Mouse (Mus musculus): ENCODE results near the gene 4930432K21Rik. TPM values are rescaled to one million over a fixed set of nuclear protein-coding genes. Genes with fewer than 3 reads are reported as not detected.

Gene 4930432K21Rik
- not detected for polyA plus RNA-seq (2014; fragmentation: Illumina TruSeq; extraction: RNeasy Lipid Tissue Mini Kit (QIAGEN cat#74804); ENCODE audit: low replicate concordance)

GRCm38 (mm10) chr8:84147769-84148530 is at the start of gene 4930432K21Rik, which contains the start of gene Cc2d1a:
4930432K21Rik (plus strand) TSS chr8:84148025.
Cc2d1a (minus strand) TSS chr8:84147936.

GRCm38 (mm10) chr8:84104697-84105609 is 42.9 kb upstream of the 4930432K21Rik start, which contains the start of gene Dcaf15:
Dcaf15 (minus strand) TSS chr8:84104768.

GRCm38 (mm10) chr8:84125656-84126055 is 22.2 kb upstream of the 4930432K21Rik start, which contains the start of gene Podnl1:
Podnl1 (plus strand) TSS chr8:84125989.

GRCm38 (mm10) chr8:84185117-84185516 is 37.3 kb downstream of the 4930432K21Rik start, which contains the start of gene Nanos3:
Nanos3 (minus strand) TSS chr8:84185217.

Other genes starting within 250 kb of the 4930432K21Rik start
- 0.78 TPM for gene Adgrl1, start 247.9 kb upstream of the 4930432K21Rik start, polyA plus RNA-seq (2014; fragmentation: Illumina TruSeq; extraction: RNeasy Lipid Tissue Mini Kit (QIAGEN cat#74804); ENCODE audit: low replicate concordance)
- gene Gm10644, start 192.8 kb upstream of the 4930432K21Rik start, polyA plus RNA-seq (2014; fragmentation: Illumina TruSeq; extraction: RNeasy Lipid Tissue Mini Kit (QIAGEN cat#74804); ENCODE audit: low replicate concordance), result not detected
- gene Asf1b, start 192.5 kb upstream of the 4930432K21Rik start, polyA plus RNA-seq (2014; fragmentation: Illumina TruSeq; extraction: RNeasy Lipid Tissue Mini Kit (QIAGEN cat#74804); ENCODE audit: low replicate concordance), result 7.2 TPM
- 8.1 TPM for gene Prkaca, start 175.0 kb upstream of the 4930432K21Rik start, polyA plus RNA-seq (2014; fragmentation: Illumina TruSeq; extraction: RNeasy Lipid Tissue Mini Kit (QIAGEN cat#74804); ENCODE audit: low replicate concordance)
- gene Samd1, start 150.4 kb upstream of the 4930432K21Rik start, polyA plus RNA-seq (2014; fragmentation: Illumina TruSeq; extraction: RNeasy Lipid Tissue Mini Kit (QIAGEN cat#74804); ENCODE audit: low replicate concordance), result 0.33 TPM
- not detected for gene 1700067K01Rik, start 146.5 kb upstream of the 4930432K21Rik start, polyA plus RNA-seq (2014; fragmentation: Illumina TruSeq; extraction: RNeasy Lipid Tissue Mini Kit (QIAGEN cat#74804); ENCODE audit: low replicate concordance)
- 2.3 TPM for gene 2210011C24Rik, start 135.9 kb upstream of the 4930432K21Rik start, polyA plus RNA-seq (2014; fragmentation: Illumina TruSeq; extraction: RNeasy Lipid Tissue Mini Kit (QIAGEN cat#74804); ENCODE audit: low replicate concordance)
- 0.22 TPM for gene Palm3, start 126.6 kb upstream of the 4930432K21Rik start, polyA plus RNA-seq (2014; fragmentation: Illumina TruSeq; extraction: RNeasy Lipid Tissue Mini Kit (QIAGEN cat#74804); ENCODE audit: low replicate concordance)
- not detected for gene Il27ra, start 105.4 kb upstream of the 4930432K21Rik start, polyA plus RNA-seq (2014; fragmentation: Illumina TruSeq; extraction: RNeasy Lipid Tissue Mini Kit (QIAGEN cat#74804); ENCODE audit: low replicate concordance)
- gene Rln3, start 103.0 kb upstream of the 4930432K21Rik start, polyA plus RNA-seq (2014; fragmentation: Illumina TruSeq; extraction: RNeasy Lipid Tissue Mini Kit (QIAGEN cat#74804); ENCODE audit: low replicate concordance), result not detected
- gene Gm10643, start 82.9 kb upstream of the 4930432K21Rik start, polyA plus RNA-seq (2014; fragmentation: Illumina TruSeq; extraction: RNeasy Lipid Tissue Mini Kit (QIAGEN cat#74804); ENCODE audit: low replicate concordance), result 0.89 TPM
- 0.97 TPM for gene Rfx1, start 81.2 kb upstream of the 4930432K21Rik start, polyA plus RNA-seq (2014; fragmentation: Illumina TruSeq; extraction: RNeasy Lipid Tissue Mini Kit (QIAGEN cat#74804); ENCODE audit: low replicate concordance)
- 2.0 TPM for gene Dcaf15, start 43.3 kb upstream of the 4930432K21Rik start, polyA plus RNA-seq (2014; fragmentation: Illumina TruSeq; extraction: RNeasy Lipid Tissue Mini Kit (QIAGEN cat#74804); ENCODE audit: low replicate concordance)
- gene Podnl1, start 22.0 kb upstream of the 4930432K21Rik start, polyA plus RNA-seq (2014; fragmentation: Illumina TruSeq; extraction: RNeasy Lipid Tissue Mini Kit (QIAGEN cat#74804); ENCODE audit: low replicate concordance), result 0.63 TPM
- gene Cc2d1a, start 89 bp upstream of the 4930432K21Rik start, polyA plus RNA-seq (2014; fragmentation: Illumina TruSeq; extraction: RNeasy Lipid Tissue Mini Kit (QIAGEN cat#74804); ENCODE audit: low replicate concordance), result 0.19 TPM
- gene Nanos3, start 37.2 kb downstream of the 4930432K21Rik start, polyA plus RNA-seq (2014; fragmentation: Illumina TruSeq; extraction: RNeasy Lipid Tissue Mini Kit (QIAGEN cat#74804); ENCODE audit: low replicate concordance), result not detected
- not detected for gene Zswim4, start 89.0 kb downstream of the 4930432K21Rik start, polyA plus RNA-seq (2014; fragmentation: Illumina TruSeq; extraction: RNeasy Lipid Tissue Mini Kit (QIAGEN cat#74804); ENCODE audit: low replicate concordance)
- 1.2 TPM for gene D8Ertd738e, start 101.7 kb downstream of the 4930432K21Rik start, polyA plus RNA-seq (2014; fragmentation: Illumina TruSeq; extraction: RNeasy Lipid Tissue Mini Kit (QIAGEN cat#74804); ENCODE audit: low replicate concordance)
- gene Mri1, start 109.3 kb downstream of the 4930432K21Rik start, polyA plus RNA-seq (2014; fragmentation: Illumina TruSeq; extraction: RNeasy Lipid Tissue Mini Kit (QIAGEN cat#74804); ENCODE audit: low replicate concordance), result 2.8 TPM
- gene Ccdc130, start 122.4 kb downstream of the 4930432K21Rik start, polyA plus RNA-seq (2014; fragmentation: Illumina TruSeq; extraction: RNeasy Lipid Tissue Mini Kit (QIAGEN cat#74804); ENCODE audit: low replicate concordance), result 0.74 TPM
- gene Cacna1a, start 240.4 kb downstream of the 4930432K21Rik start, polyA plus RNA-seq (2014; fragmentation: Illumina TruSeq; extraction: RNeasy Lipid Tissue Mini Kit (QIAGEN cat#74804); ENCODE audit: low replicate concordance), result 1.0 TPM